Mouse (Mus musculus): ENCODE measurements around the gene Grb7.

The Grb7 gene

DNA sequence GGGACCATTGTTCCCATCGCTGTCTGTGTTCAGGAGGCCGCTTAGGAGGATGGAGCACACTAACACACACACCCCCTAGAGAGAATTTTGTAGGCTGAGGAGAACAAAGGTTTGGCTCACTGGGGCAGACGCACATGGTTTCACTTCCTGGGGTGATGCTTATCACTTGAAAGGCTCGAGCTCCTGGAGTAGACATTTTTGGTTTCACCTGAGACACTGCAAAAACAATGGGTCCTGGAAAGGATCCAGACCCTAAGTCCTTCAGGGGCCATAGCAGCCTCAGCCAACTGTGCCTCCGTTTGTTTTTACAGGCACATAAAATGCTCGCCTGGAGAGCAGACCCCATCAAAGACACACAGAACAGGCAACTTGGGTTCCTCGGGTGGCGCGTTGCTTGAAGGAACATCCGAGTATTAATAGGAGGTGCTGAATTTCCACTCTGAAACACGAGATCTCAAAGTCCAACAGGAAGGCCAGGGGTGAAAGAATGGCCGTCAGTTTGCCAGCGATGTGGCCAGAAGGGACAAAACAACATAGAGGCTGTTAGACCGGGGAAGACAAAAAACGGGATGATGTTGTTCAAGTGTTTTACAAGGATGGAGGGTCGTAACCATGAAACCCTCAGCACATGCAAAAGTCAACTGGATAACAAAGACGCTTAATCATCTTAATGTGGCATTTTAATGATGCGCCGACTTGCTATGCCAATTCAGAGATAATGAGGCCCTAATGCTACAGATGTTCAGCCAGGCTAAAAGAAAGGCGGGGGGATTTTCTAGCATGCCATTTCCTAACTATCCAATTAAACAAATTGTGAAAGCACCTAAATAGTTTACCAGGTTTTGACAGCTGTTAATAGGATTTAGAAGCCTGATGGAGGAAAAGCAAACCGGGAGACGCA is 51.4 kb downstream of the Grb7 start:
- DNase-seq (ENCODE audit: low read depth, low spot score), result no peak

DNA sequence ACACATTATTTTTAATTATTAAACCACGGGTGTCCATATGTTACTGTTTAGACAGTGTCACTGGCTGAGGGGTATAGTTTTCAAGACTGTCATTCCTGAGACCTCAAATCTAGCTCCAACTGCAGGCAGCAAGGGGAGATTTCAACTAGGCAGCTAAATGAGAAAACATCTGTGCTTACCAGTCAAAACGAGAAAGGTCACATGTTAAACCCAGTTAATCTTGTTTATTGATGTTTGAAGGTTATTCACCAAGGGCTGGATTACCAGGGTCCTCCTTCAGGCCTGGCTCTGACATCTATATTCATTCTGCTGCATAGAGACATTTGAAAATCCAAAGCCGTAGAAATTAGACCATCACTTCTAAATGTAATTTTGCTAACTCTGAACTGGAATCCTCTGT is 58.7 kb downstream of the Grb7 start:
- DNase-seq (ENCODE audit: low read depth, low spot score), result no peak
